Mouse (Mus musculus): ENCODE results near the gene Tns4. TPM values are rescaled to one million over a fixed set of nuclear protein-coding genes. Genes with fewer than 3 reads are reported as not detected.

Tns4 gene
- polyA plus RNA-seq, 1 experiment from 2014 or later, result 1.7 TPM

DNA sequence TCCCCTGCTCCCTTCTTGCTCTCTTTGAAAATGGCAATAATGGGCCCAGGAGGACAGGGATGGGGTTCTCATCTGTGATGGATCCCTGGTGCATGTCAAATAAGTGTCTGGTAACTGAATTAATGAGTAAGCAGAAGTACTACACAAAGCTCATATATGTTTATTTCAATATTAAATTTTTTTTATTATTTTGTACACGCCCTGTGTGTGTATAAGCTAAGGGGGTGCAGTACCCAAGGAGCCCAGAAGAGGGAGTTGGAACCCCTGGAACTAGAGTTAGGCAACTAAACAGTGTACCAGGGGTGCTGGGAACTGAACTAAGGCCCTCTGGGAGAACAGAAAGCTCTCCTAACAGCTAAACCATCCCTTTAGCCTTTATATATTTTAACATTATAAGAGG, 29.3 kb upstream of the Tns4 start:
- no peak for DNase-seq (ENCODE audit: low spot score)

- DNase-seq (ENCODE audit: low spot score), result no peak
Observed at GRCm38 (mm10) chr11:99117907-99118306, 28.8 kb upstream of the Tns4 start.

- DNase-seq (ENCODE audit: low spot score), result peak; percentile 33
Observed at GRCm38 (mm10) chr11:99115940-99116339, 26.8 kb upstream of the Tns4 start.

- DNase-seq (ENCODE audit: low spot score), result no peak
Observed at GRCm38 (mm10) chr11:99113111-99113510, 24.0 kb upstream of the Tns4 start.

- DNase-seq (ENCODE audit: low spot score), result no peak
Observed at GRCm38 (mm10) chr11:99112700-99113099, 23.6 kb upstream of the Tns4 start.

DNA sequence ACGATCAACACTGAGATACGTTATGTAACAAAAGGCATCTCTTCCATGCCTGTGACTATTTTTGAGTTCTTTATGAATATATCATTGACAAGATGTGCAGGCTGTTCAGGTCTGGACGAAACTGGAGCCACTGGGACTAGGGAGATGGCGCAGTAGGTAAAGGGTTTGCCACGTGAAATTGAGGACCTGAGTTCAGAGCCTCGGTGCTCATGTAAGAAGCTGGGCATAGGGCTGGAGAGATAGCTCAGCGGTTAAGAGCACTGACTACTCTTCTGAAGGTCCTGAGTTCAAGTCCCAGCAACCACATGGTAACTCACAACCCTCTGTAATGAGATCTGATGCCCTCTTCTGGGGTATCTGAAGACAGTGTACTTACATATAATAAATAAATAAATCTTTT, 22.5 kb upstream of the Tns4 start:
- DNase-seq (ENCODE audit: low spot score), result no peak

GRCm38 (mm10) chr11:99111155-99111554, 22.0 kb upstream of the Tns4 start:
- DNase-seq (ENCODE audit: low spot score), result peak; percentile 81

- no peak for DNase-seq (ENCODE audit: low spot score)
Observed at GRCm38 (mm10) chr11:99110370-99111110, 21.4 kb upstream of the Tns4 start.

DNA sequence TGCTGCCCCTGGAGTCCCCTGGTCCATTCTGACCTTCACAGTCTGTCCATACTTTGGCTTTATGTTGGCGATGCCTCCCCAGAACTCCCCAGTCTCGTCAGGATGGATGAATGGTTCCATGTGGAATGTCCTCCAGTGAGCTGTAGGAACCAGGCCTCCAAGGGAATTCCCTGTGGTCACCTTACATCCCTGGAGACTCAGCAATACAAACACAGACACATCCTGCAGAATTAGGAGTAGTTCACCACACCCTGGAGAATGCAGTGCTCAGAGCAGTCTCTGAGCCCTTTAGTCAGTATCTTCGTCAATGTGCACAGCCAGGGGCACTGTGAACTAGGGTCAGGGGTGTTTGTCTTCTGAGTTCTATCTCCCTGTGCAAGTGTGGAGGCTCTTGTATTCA, 19.2 kb upstream of the Tns4 start:
- DNase-seq (ENCODE audit: low spot score), result no peak

GRCm38 (mm10) chr11:99105981-99106726, 17.0 kb upstream of the Tns4 start:
- no peak for DNase-seq (ENCODE audit: low spot score)

GRCm38 (mm10) chr11:99104609-99105410, 15.7 kb upstream of the Tns4 start:
- peak; percentile 82 for DNase-seq (ENCODE audit: low spot score)

GRCm38 (mm10) chr11:99102575-99103270, 13.6 kb upstream of the Tns4 start:
- no peak for DNase-seq (ENCODE audit: low spot score)

- DNase-seq (ENCODE audit: low spot score), result no peak
Observed at GRCm38 (mm10) chr11:99101693-99102092, 12.6 kb upstream of the Tns4 start.

- DNase-seq (ENCODE audit: low spot score), result no peak
Observed at GRCm38 (mm10) chr11:99100215-99100614, 11.1 kb upstream of the Tns4 start.

DNA sequence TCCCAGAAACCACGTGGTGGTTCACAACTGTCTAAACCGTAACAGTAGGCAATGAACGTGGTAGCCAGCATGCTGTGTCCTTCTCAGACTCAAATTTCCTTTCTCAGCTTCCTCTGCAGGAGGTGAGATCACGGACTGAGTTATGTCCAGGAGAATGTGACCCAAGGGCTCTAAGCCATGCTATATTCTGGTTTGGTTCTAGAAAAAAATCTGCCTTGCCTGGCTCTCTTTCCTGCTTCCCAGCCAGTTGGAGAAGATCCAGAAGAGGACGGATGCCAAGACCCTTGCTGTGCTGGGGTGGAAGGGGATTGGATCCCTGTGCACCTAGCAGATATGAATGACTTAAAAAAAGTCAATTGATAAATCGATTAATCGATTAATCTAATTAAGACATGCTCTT, 10.4 kb upstream of the Tns4 start:
- no peak for DNase-seq (ENCODE audit: low spot score)

DNA sequence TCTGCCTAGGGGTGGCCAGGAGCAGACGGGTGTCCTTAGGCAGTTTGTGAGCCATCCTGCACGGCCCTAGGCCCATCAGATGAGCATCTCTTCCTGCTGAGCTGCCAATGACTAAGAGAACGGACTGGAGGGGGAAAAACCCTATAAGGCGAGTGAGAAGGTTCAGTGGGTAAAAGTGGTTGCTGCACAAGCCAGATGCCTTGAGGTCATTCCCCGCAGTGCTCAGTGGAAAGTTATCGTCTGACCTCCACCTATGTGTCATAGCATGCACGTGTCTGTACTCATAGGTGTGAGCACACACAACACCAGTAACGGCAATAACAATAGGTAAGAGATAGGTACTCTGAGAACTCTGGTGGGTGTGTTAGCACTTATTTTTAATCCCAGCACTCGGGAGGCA, 9.8 kb upstream of the Tns4 start:
- DNase-seq (ENCODE audit: low spot score), result no peak

DNA sequence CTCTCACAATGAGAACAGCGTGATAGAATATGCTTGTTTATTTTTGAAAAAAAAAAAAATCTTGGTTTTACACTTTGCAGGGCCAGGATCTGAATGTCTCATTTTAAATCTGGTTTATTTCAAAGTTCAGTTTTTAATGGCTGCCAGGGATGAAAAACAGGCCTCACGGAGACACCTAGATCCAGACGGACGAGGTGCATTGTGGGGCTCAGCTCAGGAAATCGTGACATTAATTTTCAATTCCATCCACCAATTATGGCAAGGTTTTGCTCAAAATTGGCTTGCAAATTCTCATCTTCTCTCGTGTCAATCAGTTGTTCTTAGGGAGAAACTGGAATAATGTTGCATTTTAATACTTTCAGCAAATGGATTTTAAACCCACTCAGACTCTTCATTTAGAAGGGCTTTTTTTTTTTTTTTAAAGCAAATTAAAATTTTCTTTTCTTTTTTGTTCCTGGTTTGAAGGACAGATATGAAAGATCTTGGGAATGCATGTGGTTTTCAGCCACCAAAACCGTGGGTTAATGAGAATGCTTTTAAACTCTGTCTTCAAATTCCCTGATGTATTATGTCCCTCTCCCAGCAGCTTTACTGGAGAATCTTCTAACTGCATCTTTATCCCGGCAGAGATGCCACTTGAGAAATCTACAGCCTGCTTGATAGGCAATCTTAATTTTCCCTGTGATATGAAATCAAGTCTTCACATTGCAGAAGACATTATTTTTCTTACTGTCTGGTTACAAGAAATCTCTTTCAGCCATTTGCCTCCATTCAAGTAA, 8.1 kb upstream of the Tns4 start:
- DNase-seq (ENCODE audit: low spot score), result no peak

DNA sequence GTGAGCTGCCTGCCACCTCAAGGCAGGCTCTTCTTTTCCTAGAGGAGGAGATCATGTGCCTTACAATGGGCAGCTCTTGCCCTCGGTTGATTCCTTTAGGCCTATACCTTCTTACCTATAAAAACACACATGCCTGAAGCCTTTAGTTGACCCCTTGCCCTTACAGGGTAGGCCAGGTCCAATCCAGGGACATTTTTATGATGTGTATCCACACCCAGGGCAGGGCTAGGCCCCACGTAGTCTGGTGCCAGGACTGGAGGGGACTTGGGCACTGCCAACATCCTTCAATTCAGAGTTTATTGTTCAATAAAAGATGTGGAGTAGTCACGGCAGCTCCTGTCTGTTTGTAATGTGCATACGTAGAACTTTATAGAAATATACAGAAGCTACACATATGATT, 7.3 kb upstream of the Tns4 start:
- no peak for DNase-seq (ENCODE audit: low spot score)

DNA sequence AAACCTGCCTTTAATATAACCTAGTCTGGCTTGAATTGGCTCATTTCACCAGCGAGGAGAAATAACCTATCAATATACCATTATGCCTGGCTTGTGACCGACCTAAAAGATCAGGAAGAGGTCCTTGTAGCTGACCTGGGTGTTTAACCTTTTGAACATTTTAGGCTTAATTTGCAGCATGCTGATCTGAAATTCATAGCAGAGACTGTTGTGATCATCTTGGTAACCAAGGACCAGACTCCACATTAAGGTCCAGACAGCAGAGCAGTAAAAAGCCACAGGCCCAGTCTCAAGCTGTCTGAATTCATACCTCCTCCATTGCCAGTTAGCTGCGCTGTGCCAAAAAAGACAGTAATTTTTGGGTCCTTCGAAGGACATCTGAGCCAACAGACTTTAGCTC, 6.7 kb upstream of the Tns4 start:
- no peak for DNase-seq (ENCODE audit: low spot score)

DNA sequence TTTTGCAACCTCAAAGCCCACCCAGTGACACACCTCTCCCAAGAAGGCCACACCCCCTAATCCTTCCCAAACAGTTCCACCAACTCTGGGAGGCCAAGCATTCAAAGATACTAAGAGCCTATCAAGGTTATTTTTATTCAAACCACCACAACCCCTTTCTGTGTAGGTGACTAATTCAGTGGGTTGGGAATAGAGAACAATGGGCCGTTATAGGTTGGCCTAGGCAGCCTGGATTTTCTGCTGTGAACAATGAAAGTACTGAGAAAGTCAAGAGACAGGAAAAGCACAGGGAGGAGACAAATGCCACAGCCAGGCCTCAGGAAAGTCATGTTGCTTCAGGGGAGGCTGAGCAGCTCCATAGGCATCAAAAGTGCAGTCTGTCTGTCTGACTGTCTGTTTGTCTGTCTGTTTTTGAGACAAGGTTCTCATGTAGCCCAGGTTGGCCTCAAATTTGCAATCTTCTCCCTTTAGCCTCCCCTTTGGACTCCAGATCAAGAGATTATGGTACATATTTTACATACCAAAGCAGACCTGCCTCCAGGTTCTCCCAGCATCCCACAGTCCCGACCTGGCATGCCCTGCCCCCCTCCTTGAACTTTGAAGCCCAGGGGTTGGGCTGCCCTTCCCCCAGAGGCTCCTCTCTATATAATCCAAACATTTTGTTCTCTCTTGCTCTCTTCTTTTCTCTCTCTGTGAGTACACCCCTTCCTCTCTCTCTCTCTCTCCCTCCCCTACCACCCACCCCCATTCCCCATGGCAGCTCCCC, 6.0 kb upstream of the Tns4 start:
- no peak for DNase-seq (ENCODE audit: low spot score)
